Mouse (Mus musculus) CD4-positive, CD25-positive, alpha-beta regulatory T cell, adult 9 weeks (primary cell): ENCODE results near the gene Vps11. TPM values are rescaled to one million over a fixed set of nuclear protein-coding genes. Genes with fewer than 3 reads are reported as not detected.

ENCODE experiments used
- polyA plus RNA-seq: library from polyadenylated mRNA; unstranded; fragments of 100-300 nt; shearing (Covaris generic); gene quantifications from one replicate; pipeline ENCODE4 v1.2.1, GENCODE M21; 2017

Gene Vps11
- 82.6 TPM for polyA plus RNA-seq

GRCm38 (mm10) chr9:44361190-44361917 is at the start of gene Vps11:
Gene Vps11, minus strand, starts transcription at chr9:44361670.

DNA sequence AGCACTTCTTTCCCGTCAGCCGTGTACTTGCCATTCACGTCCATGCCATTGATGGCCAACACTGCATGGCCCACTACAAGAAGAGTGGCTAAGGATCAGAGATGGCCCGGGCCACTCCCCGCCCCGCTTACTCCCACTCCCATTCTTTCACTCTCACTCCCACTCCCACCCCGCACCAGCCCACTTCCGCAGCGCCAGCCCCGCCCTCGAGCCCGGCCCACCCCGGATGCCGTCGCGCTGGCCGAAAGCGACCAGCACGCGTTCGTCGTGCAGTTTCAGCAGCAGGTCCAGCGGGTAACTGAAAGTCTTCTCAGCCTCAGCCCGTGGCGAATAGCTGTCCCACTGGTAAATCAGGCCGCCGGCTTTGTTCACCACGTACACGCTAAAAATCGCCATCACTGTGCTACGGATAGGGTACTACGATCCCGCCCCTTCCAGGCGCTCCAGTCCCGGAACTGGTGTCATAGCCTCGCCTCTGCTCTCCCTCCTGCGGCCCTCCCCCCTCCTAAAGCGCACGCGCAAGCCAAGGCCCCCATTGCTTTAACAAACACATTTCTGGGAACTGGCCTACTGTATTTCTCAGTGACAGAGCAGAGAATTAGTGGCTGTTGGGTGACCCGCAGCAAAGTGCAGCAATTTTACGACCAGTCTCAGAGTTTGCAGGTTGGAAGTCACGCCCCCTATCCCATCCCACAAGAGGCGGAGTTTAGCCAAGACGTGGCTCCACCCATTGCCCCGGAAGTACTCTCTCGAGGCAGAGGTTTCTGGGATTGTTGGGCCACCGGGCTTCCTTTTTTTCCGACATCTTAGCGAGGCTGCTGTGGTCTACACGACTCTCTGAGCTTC is 45.7 kb upstream of the Vps11 start, which contains the start of the genes Rps25 and Trappc4:
Gene Rps25 (plus strand): TSS at position 234 of the 846 bp plus-strand sequence.
Gene Trappc4 (minus strand): TSS at position 695 of the 846 bp plus-strand sequence.

DNA sequence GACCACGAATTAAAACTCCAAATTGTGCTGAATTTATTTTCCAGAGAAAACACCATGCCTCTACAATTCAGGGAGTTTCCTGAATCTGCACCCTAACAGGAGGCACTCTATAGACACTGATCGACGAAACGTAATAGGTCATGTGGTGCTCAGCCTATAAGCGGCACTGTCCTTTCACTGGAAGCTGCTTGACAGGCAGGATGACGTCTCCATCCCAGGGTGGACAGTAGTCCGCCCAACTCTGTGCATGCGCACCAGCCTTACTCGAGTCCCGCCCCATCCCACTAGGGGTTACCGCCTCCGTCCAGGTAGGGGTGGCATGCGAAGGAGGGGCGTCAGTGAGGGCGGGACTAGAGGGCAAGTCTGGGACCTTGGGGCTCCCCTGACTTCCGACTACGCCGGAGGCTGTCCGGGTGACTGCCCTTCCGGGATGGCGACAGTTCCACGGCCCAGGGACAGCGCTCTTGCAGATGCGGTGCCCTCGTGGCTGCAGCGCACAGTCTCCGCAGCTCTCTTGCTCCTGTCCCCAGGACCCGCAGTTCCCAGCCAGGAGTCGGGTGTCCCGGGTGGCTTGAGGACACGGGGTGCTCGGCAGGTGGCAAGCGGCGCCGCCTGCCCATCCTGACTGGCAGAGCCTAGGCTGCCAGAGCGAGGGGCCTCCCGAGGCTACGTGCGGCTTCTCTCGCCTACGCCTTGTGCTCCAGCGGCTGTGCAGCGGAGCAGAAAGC is 35.4 kb upstream of the Vps11 start, which contains the start of gene Slc37a4:
Gene Slc37a4 (plus strand): TSS at position 169 of the 728 bp plus-strand sequence.

DNA sequence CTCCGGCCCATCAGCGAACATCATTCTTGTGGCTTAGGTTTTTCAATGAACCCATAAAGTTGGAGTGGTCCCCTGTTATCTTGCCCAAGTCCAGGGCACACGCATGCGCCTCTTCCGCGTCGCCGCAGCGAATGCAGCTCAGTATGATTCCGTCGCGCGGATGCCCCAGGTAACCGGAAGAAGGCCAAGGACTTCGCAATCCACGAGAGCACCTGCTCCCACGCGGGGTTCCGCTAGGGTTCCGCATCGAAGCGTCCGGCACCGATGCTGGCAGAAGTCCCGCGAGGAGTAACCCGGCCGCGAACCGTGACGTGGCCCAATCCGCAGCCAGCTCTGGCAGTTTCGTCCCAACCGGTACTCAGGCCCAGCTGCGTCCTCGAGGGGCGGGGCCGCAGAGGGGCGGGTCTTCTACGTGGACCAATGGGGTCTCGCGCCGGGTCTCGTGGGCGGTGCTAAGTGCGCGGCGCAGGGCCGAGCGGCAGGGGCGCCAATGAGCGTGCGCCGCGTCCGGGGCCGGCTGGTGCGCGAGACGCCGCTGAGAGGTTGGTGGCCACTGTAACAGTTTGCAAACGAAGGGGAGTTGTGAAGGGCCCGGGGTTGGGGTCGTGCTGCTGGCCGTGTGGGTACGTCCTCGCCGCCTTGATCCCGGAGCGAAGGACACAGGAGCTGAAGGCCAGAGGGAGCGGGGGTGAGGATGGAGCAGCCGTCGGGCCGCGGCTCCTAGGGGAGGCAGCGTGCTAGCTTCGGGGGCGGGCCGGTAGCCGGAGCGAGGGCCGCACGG is 17.8 kb upstream of the Vps11 start, which contains the start of gene Hyou1:
Gene Hyou1 (plus strand): TSS at position 437 of the 781 bp plus-strand sequence.

DNA sequence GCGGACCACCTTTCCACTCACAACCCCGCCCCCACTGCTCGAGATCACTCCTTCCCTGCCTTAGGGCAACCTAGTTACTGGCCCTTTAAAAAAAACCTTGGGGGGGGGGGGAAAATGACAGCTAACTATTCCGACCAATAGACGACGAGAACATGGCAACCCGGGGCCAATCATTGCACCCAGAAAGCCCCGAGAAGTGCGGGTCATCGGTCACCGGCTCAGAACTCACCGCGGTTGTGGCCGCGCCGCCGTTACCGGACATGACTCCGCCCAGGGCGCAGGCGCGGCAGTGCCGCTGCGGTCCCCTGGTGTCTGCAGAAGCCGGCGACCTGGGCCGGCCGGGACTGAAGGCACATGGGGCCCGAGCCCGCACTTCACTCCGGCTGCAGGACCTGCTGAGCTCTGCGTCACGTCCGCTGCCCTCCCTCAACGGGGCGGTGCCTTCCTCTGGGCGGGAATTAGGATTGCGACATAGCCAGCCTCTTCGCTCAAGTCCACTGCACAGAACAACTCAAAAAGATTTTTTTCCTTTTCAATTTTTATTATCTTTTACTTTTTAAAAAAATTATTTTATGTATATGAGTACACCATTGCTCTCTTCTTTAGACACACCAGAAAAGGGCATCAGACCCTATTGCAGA is 17.6 kb downstream of the Vps11 start, which contains the start of gene Hmbs:
Gene Hmbs (minus strand): TSS at position 448 of the 641 bp plus-strand sequence.

DNA sequence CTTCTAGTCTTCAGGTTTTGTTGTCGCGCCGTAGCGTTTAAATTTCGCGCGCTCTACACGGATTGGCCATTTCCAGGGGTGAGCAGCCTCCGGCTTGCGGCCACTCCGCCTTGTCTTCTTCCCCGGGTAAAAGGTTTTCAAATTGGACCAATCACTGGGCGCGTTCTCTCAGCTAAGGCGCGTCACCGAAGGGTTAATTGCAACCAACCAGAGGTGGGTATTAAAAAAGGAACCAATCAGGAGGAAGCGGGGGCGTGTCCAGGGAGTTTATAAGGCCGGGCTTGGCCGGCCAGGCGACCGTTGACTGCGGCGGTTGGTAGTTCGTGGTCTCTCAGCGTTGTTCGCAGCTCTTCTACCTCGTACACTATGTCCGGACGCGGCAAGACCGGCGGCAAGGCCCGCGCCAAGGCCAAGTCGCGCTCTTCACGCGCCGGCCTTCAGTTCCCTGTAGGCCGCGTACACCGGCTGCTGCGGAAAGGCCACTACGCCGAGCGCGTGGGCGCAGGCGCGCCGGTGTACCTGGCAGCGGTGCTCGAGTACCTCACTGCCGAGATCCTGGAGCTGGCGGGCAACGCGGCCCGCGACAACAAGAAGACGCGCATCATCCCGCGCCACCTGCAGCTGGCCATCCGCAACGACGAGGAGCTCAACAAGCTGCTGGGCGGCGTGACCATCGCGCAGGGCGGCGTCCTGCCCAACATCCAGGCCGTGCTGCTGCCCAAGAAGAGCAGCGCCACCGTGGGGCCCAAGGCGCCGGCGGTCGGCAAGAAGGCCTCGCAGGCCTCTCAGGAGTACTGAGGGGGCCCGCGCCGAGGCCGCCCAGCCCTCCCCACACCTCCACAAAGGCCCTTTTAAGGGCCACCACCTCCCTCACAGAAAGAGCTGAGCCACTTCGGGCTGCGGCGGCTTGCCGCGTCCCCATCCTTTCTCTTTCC is 26.8 kb downstream of the Vps11 start, which contains the start of gene H2afx:
Gene H2afx (plus strand): TSS at position 299 of the 935 bp plus-strand sequence.

GRCm38 (mm10) chr9:44325768-44326370 is 35.6 kb downstream of the Vps11 start, which contains the start of gene Dpagt1:
Gene Dpagt1, plus strand, starts transcription at chr9:44326019.

DNA sequence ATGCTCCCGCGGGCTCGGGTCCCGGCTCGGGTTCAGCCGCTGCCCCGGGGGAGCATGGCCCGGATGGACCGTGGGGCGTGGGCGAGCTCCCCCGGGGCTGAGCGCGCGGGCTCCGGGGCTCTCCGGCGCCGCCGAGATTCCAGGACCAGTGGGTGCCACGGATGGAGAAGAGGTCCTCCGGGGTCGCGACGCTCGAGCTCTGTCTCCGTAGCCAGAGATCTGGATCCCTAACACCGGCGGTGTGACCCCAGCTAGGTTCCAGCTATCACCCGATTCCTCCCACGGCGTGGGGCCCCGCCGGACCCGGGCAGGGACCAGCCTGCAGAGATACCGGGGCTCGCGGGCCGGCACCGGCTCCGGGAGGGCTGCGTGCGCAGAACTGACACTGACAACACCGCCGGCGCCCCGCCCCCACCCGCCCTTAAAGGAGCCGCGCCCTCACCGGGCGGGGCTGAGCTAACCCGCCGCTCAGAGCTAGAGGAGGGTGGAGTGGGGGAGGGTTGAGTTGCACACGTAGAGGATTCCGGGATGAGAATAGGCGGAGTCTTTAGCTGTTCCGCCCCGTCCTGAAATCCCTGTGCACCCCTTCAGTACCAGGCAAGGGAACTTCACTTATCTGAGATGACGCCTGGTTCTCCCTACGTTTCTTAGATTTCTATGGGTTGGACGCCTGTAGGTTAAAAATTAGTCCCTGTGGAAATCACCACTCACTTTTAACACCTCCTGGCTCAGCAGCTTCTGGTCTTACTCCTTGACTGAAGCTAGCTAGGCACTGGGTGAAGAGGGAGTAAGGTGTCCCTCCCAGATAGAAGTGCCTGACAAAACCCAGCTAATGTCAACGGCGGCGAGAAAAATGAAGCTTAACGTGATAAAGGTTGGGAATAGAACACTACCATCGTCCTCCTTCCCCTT is 41.3 kb downstream of the Vps11 start, which contains the start of gene C2cd2l:
Gene C2cd2l (minus strand): TSS at position 399 of the 912 bp plus-strand sequence.

DNA sequence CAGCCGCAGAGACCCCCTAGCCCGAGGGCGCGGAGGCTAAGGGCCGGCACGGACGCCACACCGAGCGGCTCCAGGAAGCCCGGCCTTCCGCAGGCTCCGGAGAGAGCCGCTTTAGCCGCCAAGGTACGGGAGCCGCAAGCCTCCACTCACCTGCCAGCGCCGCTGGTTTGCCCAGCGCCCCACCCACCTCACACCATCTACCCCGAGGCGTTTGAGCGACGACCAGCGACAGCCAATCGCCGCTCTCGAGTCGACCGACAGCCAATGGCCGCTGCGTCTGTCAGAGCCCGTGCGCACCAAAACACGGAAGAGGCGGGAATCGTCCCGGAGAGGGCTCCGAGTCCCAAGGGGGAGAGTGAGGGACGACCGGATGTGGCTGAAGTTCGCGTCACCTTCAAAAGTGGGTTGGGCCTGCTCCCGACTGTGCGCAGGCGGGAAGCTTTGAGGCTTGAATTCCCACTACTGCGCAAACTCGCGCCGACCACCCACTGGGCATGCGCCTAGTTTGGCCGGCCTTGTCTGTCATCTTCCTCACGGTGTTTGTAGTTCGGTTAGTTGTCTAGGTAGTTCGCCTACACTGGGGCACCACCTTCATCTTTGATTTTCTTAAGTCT is 55.9 kb downstream of the Vps11 start, which contains the start of gene Hinfp:
Gene Hinfp (minus strand): TSS at position 206 of the 614 bp plus-strand sequence.

Other genes starting within 250 kb of the Vps11 start
- not detected for gene Gm49380, start 248.2 kb downstream of the Vps11 start, polyA plus RNA-seq
- 7.7 TPM for gene Rnf26, start 248.2 kb downstream of the Vps11 start, polyA plus RNA-seq
- not detected for gene Mcam, start 227.2 kb downstream of the Vps11 start, polyA plus RNA-seq
- gene Cbl, start 127.6 kb downstream of the Vps11 start, polyA plus RNA-seq, result 18.2 TPM
- not detected for gene Ccdc153, start 121.0 kb downstream of the Vps11 start, polyA plus RNA-seq
- gene Pdzd3, start 110.2 kb downstream of the Vps11 start, polyA plus RNA-seq, result not detected
- gene Nlrx1, start 93.1 kb downstream of the Vps11 start, polyA plus RNA-seq, result 8.5 TPM
- gene Abcg4, start 73.1 kb downstream of the Vps11 start, polyA plus RNA-seq, result not detected
- gene Hinfp, start 56.0 kb downstream of the Vps11 start, polyA plus RNA-seq, result 40.4 TPM
- gene C2cd2l, start 41.4 kb downstream of the Vps11 start, polyA plus RNA-seq, result 5.9 TPM
- 26.7 TPM for gene Dpagt1, start 35.7 kb downstream of the Vps11 start, polyA plus RNA-seq
- gene H2afx, start 27.0 kb downstream of the Vps11 start, polyA plus RNA-seq, result 13.2 TPM
- gene Hmbs, start 17.4 kb downstream of the Vps11 start, polyA plus RNA-seq, result 24.1 TPM
- gene Hyou1, start 17.8 kb upstream of the Vps11 start, polyA plus RNA-seq, result 26.6 TPM
- gene Slc37a4, start 35.2 kb upstream of the Vps11 start, polyA plus RNA-seq, result 29.0 TPM
- gene Rps25, start 45.5 kb upstream of the Vps11 start, polyA plus RNA-seq, result 2,154 TPM
- 157 TPM for gene Trappc4, start 45.9 kb upstream of the Vps11 start, polyA plus RNA-seq
- 65.9 TPM for gene Ccdc84, start 56.9 kb upstream of the Vps11 start, polyA plus RNA-seq
- gene Foxr1, start 79.5 kb upstream of the Vps11 start, polyA plus RNA-seq, result 0.14 TPM
- gene Upk2, start 93.3 kb upstream of the Vps11 start, polyA plus RNA-seq, result not detected
- 8.3 TPM for gene Bcl9l, start 121.2 kb upstream of the Vps11 start, polyA plus RNA-seq
- 93.5 TPM for gene Cxcr5, start 200.2 kb upstream of the Vps11 start, polyA plus RNA-seq
- 51.6 TPM for gene Ddx6, start 243.2 kb upstream of the Vps11 start, polyA plus RNA-seq